Mouse (Mus musculus) heart, embryonic 11.5 days (tissue): ENCODE measurements around the gene Oxsr1. TPM values are rescaled to one million over a fixed set of nuclear protein-coding genes. Genes with fewer than 3 reads are reported as not detected.
A peak's percentile ranks its signal among the peaks of the same experiment; 100 is the strongest.
"Not testable (repeated sequence)": the region's sequence is repeated elsewhere in the genome, so short reads cannot be mapped to it uniquely, and the experiment has no call there.

Source experiments
- ATAC-seq: fragments of 200-750 bp; cut with Nextera tagmentation; replicated peaks from 2 replicates; pipeline ENCODE4 v1.8.0; 2017; ENCODE audit warnings: moderate library complexity; ENCODE audit not compliant: insufficient number of reproducible peaks, low FRiP score, low TSS enrichment
- H3K27ac ChIP-seq: fragments of 300-500 bp; sonication (generic); 2 replicates; pipeline ENCODE4 v1.5.1; 2014; ENCODE audit warnings: mild to moderate bottlenecking, low read depth, low read length
- H3K27me3 ChIP-seq: fragments of 300-500 bp; sonication (generic); 2 replicates; pipeline ENCODE4 v1.6.1; 2014; ENCODE audit warnings: mild to moderate bottlenecking, low read length, mixed read lengths; ENCODE audit not compliant: control insufficient read depth, insufficient read depth
- H3K36me3 ChIP-seq: fragments of 300-500 bp; sonication (generic); 2 replicates; pipeline ENCODE4 v1.6.1; 2014; ENCODE audit warnings: mild to moderate bottlenecking, low read length, moderate library complexity, mixed read lengths; ENCODE audit not compliant: control insufficient read depth, insufficient read depth
- H3K4me1 ChIP-seq: fragments of 300-500 bp; sonication (generic); 2 replicates; pipeline ENCODE4 v1.6.1; 2014; ENCODE audit warnings: low read length; ENCODE audit not compliant: control insufficient read depth, insufficient read depth
- H3K4me2 ChIP-seq: fragments of 300-500 bp; sonication (generic); 2 replicates; pipeline ENCODE4 v1.6.1; 2014; ENCODE audit warnings: mild to moderate bottlenecking, moderate library complexity
- H3K4me3 ChIP-seq: fragments of 300-500 bp; sonication (generic); 2 replicates; pipeline ENCODE4 v1.5.1; 2014; ENCODE audit warnings: low read depth, low read length
- H3K9ac ChIP-seq: fragments of 300-500 bp; sonication (generic); 2 replicates; pipeline ENCODE4 v1.6.1; 2014; ENCODE audit warnings: mild to moderate bottlenecking, low read depth, low read length, moderate library complexity
- H3K9me3 ChIP-seq: fragments of 300-500 bp; sonication (generic); replicated peaks from 2 replicates; pipeline ENCODE4 v1.6.1; 2016; ENCODE audit warnings: low read length; ENCODE audit not compliant: control insufficient read depth
- WGBS: fragments of 180-500 bp; shearing (Covaris S2); extraction: QIAGEN DNeasy Blood & Tissue Kit; methylation state at CpG from one replicate; pipeline ENCODE4 v1.1.7; 2014; ENCODE audit not compliant: insufficient replicate concordance; 5-methylcytosine and 5-hydroxymethylcytosine counted together
- polyA plus RNA-seq: library from polyadenylated mRNA; unstranded; fragments of >200 nt; fragmentation: Nextera tagmentation; extraction: Ambion mirVana; gene quantifications from 2 replicates; pipeline ENCODE4 v1.2.1, GENCODE M21; 2014

Oxsr1 gene
- 9.9 and 11.9 TPM in 2 replicates for polyA plus RNA-seq

DNA sequence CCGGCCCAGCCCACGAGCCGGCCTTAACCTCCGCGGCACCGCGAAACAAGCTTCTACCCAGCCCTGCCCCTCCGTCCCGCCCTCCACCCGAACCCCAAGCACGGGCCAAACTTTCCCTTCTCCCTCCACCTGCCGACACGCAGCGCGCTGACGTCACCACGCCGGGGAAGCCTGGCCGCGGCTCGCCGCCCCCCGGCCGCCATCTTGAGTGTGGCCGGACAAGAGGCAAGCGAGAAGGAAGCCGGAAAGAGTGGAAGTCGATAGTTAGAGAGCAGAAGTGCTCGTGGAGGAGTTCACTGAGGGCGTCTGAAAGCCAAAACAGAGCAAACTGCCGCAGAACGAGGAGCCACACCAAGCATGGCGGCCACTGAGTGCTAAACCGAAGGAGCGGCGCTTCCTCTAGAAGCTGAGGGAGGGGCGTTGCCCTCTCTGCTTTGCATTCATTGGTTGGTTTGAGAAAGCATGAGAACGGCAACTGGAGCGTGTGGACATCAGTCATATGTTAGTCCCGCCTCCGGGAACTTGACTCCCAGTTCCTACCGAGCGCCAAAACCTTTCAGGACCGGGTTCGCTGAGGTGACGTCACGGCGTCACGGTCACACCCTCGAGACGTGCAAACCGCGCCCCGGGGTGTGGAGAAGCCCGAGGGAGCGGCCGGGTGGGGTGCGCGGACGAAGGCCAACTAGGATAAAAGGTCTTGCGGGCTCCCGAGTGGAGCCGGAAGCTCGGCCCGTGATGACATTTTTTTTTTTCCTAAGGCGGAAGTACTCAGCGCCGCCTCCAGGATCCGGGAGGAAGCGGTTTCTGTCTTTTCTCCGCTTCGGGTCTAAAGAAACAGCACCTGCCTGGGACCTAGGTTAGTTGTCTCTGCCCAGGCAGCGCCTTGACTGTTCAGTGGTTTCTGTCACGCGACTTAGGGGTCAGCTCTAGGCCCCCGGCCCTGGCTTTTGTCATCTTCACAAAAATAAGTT, at the start of gene Oxsr1:
Gene Oxsr1 (minus strand): TSS at position 139 of the 971 bp plus-strand sequence.
- no peaks in the 10 kb centered on the region for H3K27me3 ChIP-seq
- H3K27ac ChIP-seq: peak within 1 kb of the TSS; percentile 94
- peak within 1 kb of the TSS; percentile 94 for H3K4me3 ChIP-seq
- H3K4me1 ChIP-seq: peaks cover 10% of the 10 kb centered on the region; the same call in 1 of the 2 replicates
- H3K9ac ChIP-seq: peak within 1 kb of the TSS; percentile 87
- peak; percentile 97 for ATAC-seq
- peak within 1 kb of the TSS; percentile 92 for H3K4me2 ChIP-seq
- no peaks in the 10 kb centered on the region for H3K36me3 ChIP-seq
- under 1% methylated on average over 75 of the region's 76 CpGs for WGBS
- H3K9me3 ChIP-seq: no peaks in the 10 kb centered on the region

DNA sequence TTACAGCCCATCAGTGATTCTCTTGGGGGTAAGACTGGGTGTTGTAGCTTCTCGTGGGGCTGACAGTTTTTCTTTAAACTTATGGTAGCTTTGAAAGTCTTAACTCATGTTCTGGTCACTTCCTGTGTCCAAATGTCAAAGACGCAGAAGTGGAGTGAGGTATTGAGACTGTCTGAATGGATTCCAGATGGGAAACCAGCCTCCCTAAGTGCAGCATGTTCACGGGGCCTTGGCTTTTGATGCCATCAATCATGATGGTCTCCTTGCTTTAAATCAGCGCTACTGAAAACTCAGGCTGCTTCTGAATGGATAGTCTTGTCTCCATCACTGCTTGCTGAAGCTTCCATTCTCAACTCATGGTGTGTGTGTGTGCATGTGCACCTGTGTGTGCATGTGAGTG, 49.0 kb upstream of the Oxsr1 start:
- Histone ChIP-seq H3K27me3 (no peaks in the 10 kb centered on the region), H3K36me3 (no peaks in the 10 kb centered on the region), H3K9ac (no peak overlapping the region), H3K9me3 (no peaks in the 10 kb centered on the region), H3K4me1 (no peaks in the 10 kb centered on the region), H3K4me2 (no peak overlapping the region), H3K27ac (no peak overlapping the region), H3K4me3 (no peak overlapping the region)
- WGBS: 67% methylated on average over 4 of the region's 4 CpGs
- ATAC-seq: no peak

DNA sequence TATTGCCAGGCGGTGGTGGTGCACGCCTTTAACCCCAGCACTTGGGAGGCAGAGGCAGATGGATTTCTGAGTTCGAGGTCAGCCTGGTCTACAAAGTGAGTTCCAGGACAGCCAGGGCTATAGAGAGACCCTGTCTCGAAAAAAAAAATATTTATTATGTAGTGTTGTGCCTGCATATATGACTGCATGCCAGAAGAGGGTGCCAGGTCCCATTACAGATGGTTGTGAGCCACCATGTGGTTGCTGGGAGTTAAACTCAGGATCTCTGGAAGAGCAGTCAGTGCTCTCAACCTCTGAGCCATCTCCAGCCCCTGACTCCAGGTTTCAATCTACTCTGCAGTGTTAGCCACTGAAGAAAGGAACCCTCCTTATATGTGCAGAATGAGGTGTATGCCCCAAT, 48.5 kb upstream of the Oxsr1 start:
- H3K9ac ChIP-seq, H3K4me3 ChIP-seq, H3K9me3 ChIP-seq, H3K4me2 ChIP-seq, H3K27me3 ChIP-seq, H3K36me3 ChIP-seq, ATAC-seq, H3K4me1 ChIP-seq, H3K27ac ChIP-seq: not testable (repeated sequence)
- WGBS: 70% methylated on average over 4 of the region's 4 CpGs

DNA sequence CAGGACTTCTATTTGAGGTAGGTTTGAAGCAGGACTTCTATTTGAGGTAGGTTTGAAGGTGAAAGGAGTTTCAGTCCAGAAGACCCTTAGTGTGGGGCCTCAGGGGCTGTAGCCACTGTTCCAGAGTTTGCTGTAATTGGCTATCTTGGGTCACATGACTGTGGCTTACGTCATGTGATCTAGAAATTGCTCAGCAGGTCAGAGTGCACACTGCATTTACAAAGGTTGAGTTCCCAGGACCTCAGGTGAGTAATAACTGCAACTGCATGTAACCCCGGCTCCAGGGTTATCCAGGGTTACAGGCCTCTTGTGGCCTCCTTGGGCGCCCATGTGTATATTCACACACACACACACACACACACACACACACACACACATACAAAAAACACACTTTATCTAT, 46.1 kb upstream of the Oxsr1 start:
- H3K27ac ChIP-seq: no peak overlapping the region
- peaks cover 2% of the 10 kb centered on the region for H3K4me1 ChIP-seq
- no peak for ATAC-seq
- H3K4me2 ChIP-seq: no peak overlapping the region
- WGBS: 84% methylated on average over 3 of the region's 3 CpGs
- no peak overlapping the region for H3K4me3 ChIP-seq
- H3K9ac ChIP-seq: no peak overlapping the region
- H3K9me3 ChIP-seq: no peaks in the 10 kb centered on the region
- no peaks in the 10 kb centered on the region for H3K27me3 ChIP-seq
- H3K36me3 ChIP-seq: no peaks in the 10 kb centered on the region

DNA sequence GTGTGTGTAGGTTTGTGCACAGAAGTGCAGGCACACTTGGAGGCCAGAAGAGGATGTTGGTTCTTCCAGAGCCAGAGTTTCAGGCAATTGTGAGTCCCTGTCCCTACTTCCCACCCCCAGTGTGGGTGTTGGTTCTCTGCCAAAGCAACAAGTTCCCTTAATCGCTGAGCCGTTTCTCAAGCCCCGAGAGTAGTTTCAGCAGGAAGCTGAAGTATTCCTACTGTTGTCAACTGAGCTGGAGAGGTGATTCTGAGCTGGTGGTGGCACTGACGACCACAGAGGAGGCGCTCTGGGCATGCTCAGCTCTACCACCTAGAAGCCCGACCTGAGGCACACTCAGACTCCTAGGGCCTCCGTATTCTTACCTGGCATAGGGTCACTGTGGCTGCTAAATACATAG, 43.1 kb upstream of the Oxsr1 start, which contains the start of gene Slc22a14:
Gene Slc22a14 (minus strand): TSS at position 270 of the 400 bp plus-strand sequence.
- 62% methylated on average over 7 of the region's 7 CpGs for WGBS
- H3K9me3 ChIP-seq: no peaks in the 10 kb centered on the region
- H3K27ac ChIP-seq: no peak within 1 kb of the TSS
- no peak within 1 kb of the TSS for H3K9ac ChIP-seq
- ATAC-seq: no peak
- H3K27me3 ChIP-seq: no peaks in the 10 kb centered on the region
- H3K4me2 ChIP-seq: no peak within 1 kb of the TSS
- H3K4me3 ChIP-seq: no peak within 1 kb of the TSS
- H3K4me1 ChIP-seq: peaks cover 10% of the 10 kb centered on the region
- no peaks in the 10 kb centered on the region for H3K36me3 ChIP-seq

DNA sequence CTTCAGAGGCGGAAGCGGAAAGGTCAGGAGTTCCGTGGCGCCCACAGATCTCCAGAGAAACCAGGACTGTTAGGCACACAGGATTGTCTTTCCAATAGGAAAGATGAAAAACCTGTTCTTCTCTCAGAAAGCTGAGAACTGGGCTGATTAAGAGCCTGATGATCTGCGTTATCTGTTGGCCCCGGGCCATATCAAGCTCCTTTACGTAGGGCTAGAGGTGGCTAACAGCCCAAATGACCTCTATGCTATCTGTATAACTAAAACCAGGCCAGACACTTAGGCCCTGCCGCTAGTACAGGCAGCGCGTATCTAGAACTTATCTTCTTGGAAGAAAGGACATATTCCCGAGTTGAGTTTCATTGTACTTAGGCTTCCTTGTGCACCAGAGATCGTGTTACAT, 41.0 kb upstream of the Oxsr1 start:
- no peaks in the 10 kb centered on the region for H3K36me3 ChIP-seq
- peaks cover 10% of the 10 kb centered on the region for H3K4me1 ChIP-seq
- peaks cover under 1% of the 10 kb centered on the region; the same call in 1 of the 2 replicates for H3K27me3 ChIP-seq
- no peak overlapping the region for H3K9ac ChIP-seq
- 57% methylated on average over 12 of the region's 12 CpGs for WGBS
- H3K27ac ChIP-seq: no peak overlapping the region
- H3K9me3 ChIP-seq: no peaks in the 10 kb centered on the region
- no peak overlapping the region for H3K4me3 ChIP-seq
- H3K4me2 ChIP-seq: no peak overlapping the region
- no peak for ATAC-seq

DNA sequence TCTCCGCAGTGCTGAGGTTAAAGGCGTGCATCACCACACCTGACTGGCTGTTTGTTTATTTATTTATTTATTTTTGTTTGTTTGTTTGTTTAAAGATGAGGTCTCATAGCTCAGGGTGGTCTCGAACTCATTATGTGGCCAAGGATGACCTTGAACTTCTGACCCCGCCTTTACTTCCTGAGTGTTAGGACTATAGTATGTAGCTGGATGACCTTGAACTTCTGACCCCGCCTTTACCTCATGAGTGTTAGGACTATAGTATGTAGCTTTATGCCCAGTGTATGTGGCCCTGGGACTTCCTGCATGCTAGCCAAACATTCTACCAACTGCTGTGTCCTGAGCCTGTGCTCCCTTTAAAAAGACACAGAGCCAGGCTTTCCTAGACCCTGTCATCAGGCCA, 39.2 kb upstream of the Oxsr1 start:
- Histone ChIP-seq H3K36me3 (no peaks in the 10 kb centered on the region), H3K4me3 (no peak overlapping the region), H3K4me1 (peaks cover 10% of the 10 kb centered on the region), H3K27ac (no peak overlapping the region), H3K9me3 (no peaks in the 10 kb centered on the region), H3K4me2 (no peak overlapping the region), H3K9ac (no peak overlapping the region), H3K27me3 (peaks cover 2% of the 10 kb centered on the region; the same call in 1 of the 2 replicates)
- no peak for ATAC-seq
- WGBS: 90% methylated on average over 5 of the region's 5 CpGs

DNA sequence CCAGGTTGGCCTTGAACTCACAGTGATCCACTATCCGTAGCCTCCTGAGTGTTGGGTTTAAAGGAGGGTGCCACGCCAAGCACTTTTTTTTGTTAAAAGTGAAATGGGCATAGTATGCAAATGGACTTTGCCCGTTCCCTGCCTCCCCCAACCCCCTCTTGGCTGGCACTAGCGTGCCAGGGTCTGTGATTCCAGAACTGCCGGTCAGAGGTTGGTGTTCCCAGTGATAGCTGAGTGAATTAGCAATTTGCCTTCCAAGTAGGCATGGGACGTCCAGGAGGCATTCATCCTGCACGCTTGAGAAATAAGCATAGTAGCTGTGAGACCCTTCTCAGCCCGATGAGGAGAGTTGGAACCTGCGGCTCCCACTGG, 35.8 kb upstream of the Oxsr1 start:
- Histone ChIP-seq H3K27me3 (peaks cover 2% of the 10 kb centered on the region; the same call in 1 of the 2 replicates), H3K4me1 (peaks cover 4% of the 10 kb centered on the region), H3K9me3 (no peaks in the 10 kb centered on the region), H3K9ac (peak overlapping the region; percentile 66; the same call in 1 of the 2 replicates), H3K36me3 (no peaks in the 10 kb centered on the region), H3K4me3 (peak overlapping the region; percentile 59), H3K27ac (no peak overlapping the region), H3K4me2 (peak overlapping the region; percentile 97)
- WGBS: 47% methylated on average over 9 of the region's 9 CpGs
- ATAC-seq: no peak
